Mouse (Mus musculus): ENCODE results near the gene Ntsr1.
A peak's percentile ranks its signal among the peaks of the same experiment; 100 is the strongest.

Gene Ntsr1

DNA sequence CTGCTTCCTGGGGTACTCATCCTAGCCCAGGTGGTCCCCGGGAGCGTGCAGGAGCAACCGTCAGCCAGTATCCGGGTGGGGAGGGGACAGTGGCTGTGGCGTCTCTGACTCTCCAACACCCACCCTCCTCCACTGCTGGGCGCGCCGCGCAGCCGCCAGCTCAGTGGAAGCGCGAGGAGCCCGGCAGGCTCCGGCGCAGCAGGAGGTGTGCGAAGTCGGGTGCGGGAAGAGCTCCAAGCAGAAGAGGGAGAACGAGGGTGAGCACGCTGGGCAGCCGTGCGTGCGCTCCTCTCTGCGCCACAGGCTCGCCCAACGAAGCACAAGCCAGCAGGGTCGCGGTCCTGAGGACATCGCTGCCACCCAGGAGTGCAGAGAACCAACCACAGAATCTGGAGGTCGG is at the start of gene Ntsr1:
Gene Ntsr1, plus strand, starts transcription at position 236 of the 400 bp plus-strand sequence.
- no peak for DNase-seq

GRCm38 (mm10) chr2:180450529-180450928 is 49.2 kb upstream of the Ntsr1 start:
- DNase-seq = no peak

DNA sequence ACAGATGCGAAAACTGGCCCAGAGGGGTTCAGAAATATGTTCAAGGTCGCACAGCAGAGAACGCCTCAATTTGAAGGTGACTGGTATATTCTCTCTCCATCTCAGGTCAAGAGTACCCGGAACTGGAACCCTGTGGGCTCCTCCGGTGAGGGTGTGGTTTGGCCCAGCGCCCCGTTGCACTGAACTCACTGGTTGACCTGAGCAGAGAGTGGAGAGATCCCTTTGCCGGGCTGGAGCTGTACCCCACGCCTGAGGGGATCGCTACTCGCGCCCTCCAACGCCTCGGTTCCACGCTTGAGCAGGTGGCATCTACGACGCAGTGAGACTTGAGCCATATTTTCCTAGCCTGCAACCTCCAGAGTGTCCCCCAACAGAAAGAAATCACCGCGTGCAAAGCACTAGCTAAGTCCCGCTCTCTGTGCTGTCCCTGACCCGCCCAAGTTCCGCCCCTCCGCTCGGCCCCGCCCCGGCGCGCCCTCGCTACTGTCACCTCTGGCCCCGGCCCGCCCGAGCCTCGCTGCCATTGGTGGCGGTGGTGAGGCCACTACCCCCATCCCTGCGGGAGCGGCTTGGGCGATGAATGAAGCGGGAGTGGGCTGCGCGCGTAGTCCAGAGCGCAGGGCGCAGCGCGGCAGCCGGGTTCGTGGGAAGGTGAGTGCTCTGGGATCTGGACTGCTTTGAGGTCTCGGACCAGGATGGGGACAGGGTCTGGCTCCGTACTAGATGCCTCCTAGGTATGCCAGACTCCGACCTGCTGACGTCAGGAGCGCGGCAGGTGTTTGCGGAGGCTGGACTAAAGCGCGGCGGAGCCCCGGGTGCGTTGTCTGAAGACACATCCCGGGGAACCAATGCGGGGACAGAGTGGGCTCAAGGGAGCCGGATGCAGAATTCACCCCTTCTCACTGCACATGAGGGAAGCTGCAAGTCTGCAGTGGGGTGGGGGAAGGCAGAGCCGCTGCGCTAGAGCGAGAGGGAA is 43.8 kb upstream of the Ntsr1 start, which contains the start of gene Slco4a1:
Gene Slco4a1, plus strand, starts transcription at position 523 of the 976 bp plus-strand sequence.
- peak; percentile 86 to 94 for DNase-seq

DNA sequence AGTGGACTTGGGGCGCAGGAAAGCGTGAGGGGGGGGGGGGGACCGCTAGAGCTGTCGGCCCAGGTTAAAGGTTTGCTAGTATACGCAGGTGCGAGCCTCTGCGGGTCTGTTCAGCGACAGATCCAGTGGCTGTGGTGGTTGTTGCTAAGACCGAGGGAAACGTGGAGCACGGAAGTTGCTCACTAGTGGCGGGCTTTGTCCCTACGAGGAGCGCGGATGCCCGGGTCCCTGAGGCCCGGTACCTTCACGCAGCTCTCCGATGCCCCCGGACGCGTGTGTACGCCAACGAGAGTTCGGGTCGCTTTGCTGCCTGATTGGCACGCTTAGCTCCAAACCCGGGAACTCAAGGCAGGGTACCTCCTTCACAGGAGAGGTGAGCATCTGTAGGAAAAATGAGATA is 43.1 kb upstream of the Ntsr1 start:
- DNase-seq = no peak

- DNase-seq = no peak
Observed at GRCm38 (mm10) chr2:180457680-180458079, 42.1 kb upstream of the Ntsr1 start.

DNA sequence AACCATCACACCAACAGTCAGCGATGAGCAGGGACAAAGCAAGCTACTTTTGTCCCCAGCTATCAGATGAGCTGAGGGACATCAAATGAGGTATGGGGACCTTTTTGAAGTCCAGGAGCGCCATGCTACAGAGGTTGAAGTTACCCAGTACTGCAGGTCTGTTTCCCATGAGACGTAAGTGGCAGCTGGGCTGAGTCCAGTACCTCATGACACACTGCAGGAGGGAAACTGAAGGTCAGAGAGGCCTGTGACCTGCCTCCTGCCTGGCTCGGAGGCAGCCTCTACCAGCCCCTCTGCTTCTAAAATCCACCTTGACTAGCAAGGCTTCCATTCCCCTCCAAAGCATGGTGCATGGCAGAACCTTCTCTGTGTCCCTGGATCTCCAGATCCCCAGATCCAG is 40.3 kb upstream of the Ntsr1 start:
- DNase-seq = no peak

DNA sequence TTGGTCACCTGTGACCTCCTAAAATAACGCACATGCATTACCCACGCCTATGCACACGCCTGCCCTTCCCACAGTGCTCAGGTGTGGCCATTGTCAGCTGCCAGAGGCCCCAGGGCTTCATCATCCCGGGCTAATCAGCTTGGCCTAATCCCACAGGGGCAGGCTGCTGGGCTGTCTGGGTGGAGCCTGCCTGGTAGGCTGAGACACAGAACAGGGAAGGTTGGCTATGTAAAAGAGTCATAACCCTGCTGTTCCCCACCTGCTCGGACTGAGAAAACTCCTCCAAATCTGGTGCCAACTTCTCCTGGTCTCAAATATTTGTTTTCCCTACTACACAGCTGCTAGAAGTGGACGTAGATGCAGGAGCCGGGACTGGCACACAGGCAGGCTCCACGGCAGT is 39.0 kb upstream of the Ntsr1 start:
- DNase-seq = no peak

GRCm38 (mm10) chr2:180462593-180462992 is 37.2 kb upstream of the Ntsr1 start:
- no peak for DNase-seq

- no peak for DNase-seq
Observed at GRCm38 (mm10) chr2:180466505-180466904, 33.3 kb upstream of the Ntsr1 start.

DNA sequence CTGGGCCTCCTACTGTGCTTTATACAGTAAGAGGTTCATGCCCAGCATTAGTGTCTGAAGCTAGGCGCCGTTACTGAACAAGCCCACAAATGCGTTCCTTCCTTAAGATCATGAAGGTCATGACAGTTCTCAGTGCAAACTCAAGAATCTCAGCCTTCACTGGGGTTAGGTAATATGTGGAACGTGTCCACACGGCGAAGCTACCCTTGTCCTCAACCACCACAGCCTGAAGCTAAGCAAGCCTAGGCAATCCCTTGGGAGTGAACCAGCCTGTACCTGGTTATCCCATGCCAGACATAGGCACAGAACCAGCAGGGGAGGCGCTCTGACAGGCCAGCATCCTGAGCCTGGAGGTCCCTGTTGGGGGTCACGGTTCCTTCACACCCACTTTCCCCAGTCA is 30.9 kb upstream of the Ntsr1 start:
- no peak for DNase-seq

GRCm38 (mm10) chr2:180469768-180470167 is 30.0 kb upstream of the Ntsr1 start:
- no peak for DNase-seq

GRCm38 (mm10) chr2:180472306-180473079 is 27.3 kb upstream of the Ntsr1 start:
- peak in 1 of 2 experiments; percentile 19 for DNase-seq

- peak in 1 of 2 experiments; percentile 13 for DNase-seq
Observed at GRCm38 (mm10) chr2:180473080-180473440, 26.7 kb upstream of the Ntsr1 start.

DNA sequence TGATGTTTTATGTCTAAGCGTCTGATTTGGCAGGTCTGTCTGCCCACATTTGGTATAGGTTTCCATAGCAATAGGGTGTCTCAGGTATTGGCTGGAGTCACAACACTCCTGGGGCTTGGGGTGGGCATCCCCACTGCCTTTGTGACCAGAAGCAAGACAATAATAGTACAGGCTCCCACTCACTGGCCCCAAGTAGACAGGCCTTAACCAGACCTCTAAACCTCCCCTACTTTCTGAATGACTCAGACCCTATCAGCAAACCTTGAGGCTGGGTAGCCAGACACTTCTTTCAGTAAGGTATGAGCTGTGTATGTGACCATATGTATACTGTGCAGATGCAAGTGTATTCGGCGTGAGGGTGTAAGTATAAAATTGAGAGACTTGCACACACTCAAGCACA is 24.9 kb upstream of the Ntsr1 start:
- DNase-seq = no peak

GRCm38 (mm10) chr2:180482274-180482673 is 17.5 kb upstream of the Ntsr1 start:
- no peak for DNase-seq

DNA sequence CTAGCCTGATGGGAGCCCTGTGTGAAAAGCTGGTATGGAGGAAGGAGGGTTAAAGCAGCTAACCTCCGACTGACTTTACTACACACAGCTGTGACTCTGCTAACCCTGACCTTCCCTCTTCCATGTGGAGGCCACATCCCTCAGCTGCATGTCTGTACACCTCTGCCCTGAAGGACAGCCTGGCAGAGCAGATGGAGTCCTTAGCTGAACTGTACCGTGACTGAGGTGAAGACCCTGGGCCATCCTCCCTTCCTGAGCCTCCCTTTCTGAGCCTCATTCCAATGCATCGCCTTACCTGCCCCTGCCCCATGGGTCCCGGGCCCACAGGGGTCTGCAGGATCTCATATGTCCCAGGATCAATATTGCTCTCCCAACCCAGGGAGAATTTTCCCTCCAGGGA is 14.9 kb upstream of the Ntsr1 start:
- no peak for DNase-seq

- no peak for DNase-seq
Observed at GRCm38 (mm10) chr2:180485306-180485705, 14.5 kb upstream of the Ntsr1 start.

GRCm38 (mm10) chr2:180488210-180488751 is 11.5 kb upstream of the Ntsr1 start:
- DNase-seq = no peak

DNA sequence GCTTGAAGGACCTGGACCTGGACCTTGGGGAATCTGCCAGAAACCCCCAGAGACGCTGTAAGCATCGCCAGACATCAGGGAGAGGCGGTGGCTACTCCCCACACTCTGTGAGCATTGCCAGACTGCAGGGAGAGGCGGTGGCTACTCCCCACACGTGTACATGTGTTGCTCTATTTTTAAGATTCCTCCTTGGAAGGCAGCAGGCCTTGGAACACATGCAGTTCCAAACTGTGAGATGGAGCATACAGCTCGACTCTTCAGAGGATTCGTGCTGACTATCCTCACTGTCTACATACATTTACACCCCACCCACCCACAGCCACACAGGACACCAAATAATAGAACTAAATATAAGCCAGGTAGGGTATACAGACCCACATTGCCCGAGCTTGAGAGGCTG is 3.9 kb upstream of the Ntsr1 start:
- DNase-seq = no peak

DNA sequence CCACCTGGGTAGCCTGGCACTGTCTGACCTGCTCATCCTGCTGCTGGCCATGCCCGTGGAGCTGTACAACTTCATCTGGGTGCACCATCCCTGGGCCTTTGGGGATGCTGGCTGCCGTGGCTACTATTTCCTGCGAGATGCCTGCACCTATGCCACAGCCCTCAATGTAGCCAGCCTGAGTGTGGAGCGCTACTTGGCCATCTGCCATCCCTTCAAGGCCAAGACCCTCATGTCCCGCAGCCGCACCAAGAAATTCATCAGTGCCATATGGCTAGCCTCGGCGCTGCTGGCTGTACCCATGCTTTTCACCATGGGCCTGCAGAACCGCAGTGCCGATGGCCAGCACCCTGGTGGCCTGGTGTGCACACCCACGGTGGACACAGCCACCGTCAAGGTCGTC is 950 bp downstream of the Ntsr1 start:
- no peak for DNase-seq

DNA sequence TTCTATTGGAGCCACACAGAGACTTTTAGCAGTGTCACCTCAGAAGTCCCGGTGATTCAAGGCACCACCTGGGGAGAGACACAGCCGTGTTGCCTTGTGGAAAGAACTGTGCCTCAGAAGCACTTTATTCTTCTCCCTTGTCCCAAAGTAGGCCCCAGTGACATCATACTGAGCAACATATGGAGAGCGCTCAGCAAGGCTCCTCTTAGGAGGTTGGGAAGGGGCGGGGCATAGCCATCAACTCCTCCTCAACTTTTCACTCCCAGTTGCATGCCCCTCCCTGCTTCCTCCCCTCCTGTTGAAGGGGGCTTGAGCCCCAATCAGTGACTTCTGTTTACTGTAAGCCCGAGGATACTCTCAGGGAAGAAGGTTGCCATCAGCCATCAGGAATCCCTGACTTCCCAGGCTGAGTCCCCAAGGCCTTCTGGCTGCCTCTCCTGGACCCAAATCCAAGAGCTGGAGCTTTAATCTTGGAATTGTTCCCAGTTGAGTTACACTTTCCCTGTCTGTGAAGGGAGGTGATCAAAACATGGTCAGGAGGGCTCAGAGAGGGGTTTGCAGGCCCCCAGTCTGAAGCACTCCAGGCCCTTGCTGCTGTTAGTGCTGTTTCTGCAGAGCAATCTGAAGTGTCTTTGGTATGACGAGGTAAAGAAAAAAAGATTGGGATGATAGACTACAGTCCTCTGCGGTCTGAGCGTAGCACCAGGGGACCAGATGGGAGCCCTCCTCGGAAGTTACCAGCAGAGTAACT is 1.6 kb downstream of the Ntsr1 start:
- no peak for DNase-seq

DNA sequence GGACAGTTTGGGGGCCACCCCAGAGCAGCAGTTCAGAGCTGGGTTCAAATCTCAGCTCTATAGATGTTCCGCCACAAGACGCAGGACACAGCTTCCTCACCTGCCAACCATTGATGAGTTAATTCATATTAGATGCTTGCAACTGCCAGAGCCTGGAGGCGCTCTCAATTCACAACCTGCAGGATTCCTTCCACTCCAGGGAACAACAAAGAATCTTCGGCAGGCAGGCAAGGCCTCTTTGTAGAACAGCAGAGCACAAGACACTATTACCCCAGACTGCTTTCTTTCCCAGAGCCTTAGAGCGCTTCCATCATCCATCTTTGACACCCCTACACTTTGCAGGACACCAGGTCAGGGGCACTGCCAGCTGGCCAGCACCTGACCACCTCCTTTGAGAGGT is 6.5 kb downstream of the Ntsr1 start:
- no peak for DNase-seq
